Mouse (Mus musculus) stomach, postnatal 0 days (tissue): ENCODE data around the gene Efna5. TPM values are rescaled to one million over a fixed set of nuclear protein-coding genes. Genes with fewer than 3 reads are reported as not detected.

Experiments
- ATAC-seq: fragments of 200-750 bp; cut with Nextera tagmentation; 2 replicates; pipeline ENCODE4 v1.8.0; 2017; ENCODE audit not compliant: low FRiP score, low TSS enrichment
- DNase-seq: peaks from one replicate; pipeline ENCODE4 v3.0.0-alpha.2; 2016; ENCODE audit warnings: low spot score
- H3K27ac ChIP-seq: fragments of 300-500 bp; sonication (generic); replicated peaks from 2 replicates; pipeline ENCODE4 v1.5.1; 2014; ENCODE audit warnings: mild to moderate bottlenecking, control low read depth
- H3K27me3 ChIP-seq: fragments of 300-500 bp; sonication (generic); 2 replicates; pipeline ENCODE4 v1.6.1; 2014; ENCODE audit warnings: low read length; ENCODE audit not compliant: control insufficient read depth, insufficient read depth
- H3K36me3 ChIP-seq: fragments of 300-500 bp; sonication (generic); 2 replicates; pipeline ENCODE4 v1.6.1; 2014; ENCODE audit warnings: low read length, mixed read lengths; ENCODE audit not compliant: control insufficient read depth, insufficient read depth
- H3K4me1 ChIP-seq: fragments of 300-500 bp; sonication (generic); replicated peaks from 2 replicates; pipeline ENCODE4 v1.6.1; 2014; ENCODE audit warnings: antibody characterized with exemption; ENCODE audit not compliant: control insufficient read depth, insufficient read depth
- H3K4me2 ChIP-seq: fragments of 300-500 bp; sonication (generic); replicated peaks from 2 replicates; pipeline ENCODE4 v1.6.1; 2014; ENCODE audit warnings: low read depth, mild to moderate bottlenecking, control low read depth, moderate library complexity
- H3K4me3 ChIP-seq: fragments of 300-500 bp; sonication (generic); 2 replicates; pipeline ENCODE4 v1.5.1; 2014; ENCODE audit warnings: low read depth, low read length, control low read depth
- H3K9ac ChIP-seq: fragments of 300-500 bp; sonication (generic); 2 replicates; pipeline ENCODE4 v1.6.1; 2014; ENCODE audit warnings: mild to moderate bottlenecking, low read length, control low read depth, mixed read lengths
- H3K9me3 ChIP-seq: fragments of 300-500 bp; sonication (generic); 2 replicates; pipeline ENCODE4 v1.6.1; 2016; ENCODE audit warnings: low read length; ENCODE audit not compliant: control insufficient read depth
- CTCF ChIP-seq: IDR thresholded peaks from 2 replicates; pipeline ENCODE4 v1.5.1; 2016; ENCODE audit warnings: antibody characterized with exemption, low read depth, mild to moderate bottlenecking, moderate library complexity
- EP300 ChIP-seq: optimal IDR thresholded peaks from 2 replicates; pipeline ENCODE3; 2016; ENCODE audit warnings: antibody characterized with exemption
- WGBS: fragments of 180-500 bp; shearing (Covaris S2); extraction: QIAGEN DNeasy Blood & Tissue Kit; methylation state at CpG from one replicate; pipeline ENCODE4 v1.1.7; 2014; 5-methylcytosine and 5-hydroxymethylcytosine counted together
- polyA plus RNA-seq: library from polyadenylated mRNA; unstranded; fragments of >200 nt; fragmentation: Nextera tagmentation; extraction: Ambion mirVana; gene quantifications from 2 replicates; pipeline ENCODE4 v1.2.1, GENCODE M21; 2015

Efna5 gene
- polyA plus RNA-seq, 1 experiment from 2014 or later, result 23.9 TPM

DNA sequence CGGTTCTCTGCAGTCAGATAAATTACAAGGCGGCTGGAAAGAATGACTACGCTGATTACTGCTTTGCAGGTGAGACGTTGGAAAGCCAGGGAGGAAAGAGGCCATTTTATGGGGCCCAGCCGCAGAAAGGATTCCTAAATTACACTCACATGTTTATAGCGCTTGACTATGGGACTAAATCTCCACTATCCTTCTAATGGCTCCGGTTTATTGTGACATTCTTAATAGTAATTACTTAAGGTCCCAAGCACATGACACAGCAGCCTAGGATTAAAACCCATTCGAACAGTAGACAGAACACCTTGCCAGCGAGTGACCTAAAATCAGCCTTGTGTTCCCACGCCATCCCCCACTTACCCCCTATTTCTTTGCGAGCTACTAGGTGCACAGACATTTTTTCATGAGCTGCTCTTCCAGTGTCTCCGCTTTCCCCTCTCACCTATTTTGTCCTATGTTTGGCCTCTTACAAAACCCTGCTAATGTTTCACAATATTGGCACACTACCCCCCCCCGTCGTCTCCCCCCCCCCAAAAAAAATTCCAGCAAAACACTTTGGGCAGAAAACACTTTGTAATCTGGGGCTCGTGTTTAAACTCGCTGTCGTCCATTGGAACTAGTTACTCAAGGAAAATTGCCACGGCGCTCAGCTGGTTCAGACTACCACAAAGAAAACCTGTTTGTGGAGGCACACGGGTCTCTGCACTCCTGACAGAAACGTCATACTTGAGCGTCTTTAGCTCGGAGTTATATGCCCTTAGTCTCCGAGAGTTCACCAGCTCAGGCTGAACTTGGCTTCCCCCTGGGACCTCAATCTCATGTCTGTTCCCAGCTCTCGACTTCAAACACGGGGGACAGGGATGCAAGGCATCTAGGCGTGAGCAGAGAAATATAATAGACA, 96.6 kb downstream of the Efna5 start:
- no peaks in the 10 kb centered on the region for H3K36me3 ChIP-seq
- peak overlapping the region; percentile 10; the same call in 1 of the 2 replicates for H3K4me3 ChIP-seq
- no peaks in the 10 kb centered on the region for H3K9me3 ChIP-seq
- H3K4me1 ChIP-seq, result peaks cover 5% of the 10 kb centered on the region; the same call in 1 of the 2 replicates
- TF ChIP-seq EP300, result no peak
- TF ChIP-seq CTCF, result no peak
- 34% methylated on average over 27 of the region's 27 CpGs for WGBS
- DNase-seq, result peak; percentile 52
- no peaks in the 10 kb centered on the region for H3K27me3 ChIP-seq
- ATAC-seq, result peak; percentile 41
- peak overlapping the region; percentile 45 for H3K9ac ChIP-seq
- peak overlapping the region; percentile 87 for H3K27ac ChIP-seq
- peak overlapping the region; percentile 26 for H3K4me2 ChIP-seq

DNA sequence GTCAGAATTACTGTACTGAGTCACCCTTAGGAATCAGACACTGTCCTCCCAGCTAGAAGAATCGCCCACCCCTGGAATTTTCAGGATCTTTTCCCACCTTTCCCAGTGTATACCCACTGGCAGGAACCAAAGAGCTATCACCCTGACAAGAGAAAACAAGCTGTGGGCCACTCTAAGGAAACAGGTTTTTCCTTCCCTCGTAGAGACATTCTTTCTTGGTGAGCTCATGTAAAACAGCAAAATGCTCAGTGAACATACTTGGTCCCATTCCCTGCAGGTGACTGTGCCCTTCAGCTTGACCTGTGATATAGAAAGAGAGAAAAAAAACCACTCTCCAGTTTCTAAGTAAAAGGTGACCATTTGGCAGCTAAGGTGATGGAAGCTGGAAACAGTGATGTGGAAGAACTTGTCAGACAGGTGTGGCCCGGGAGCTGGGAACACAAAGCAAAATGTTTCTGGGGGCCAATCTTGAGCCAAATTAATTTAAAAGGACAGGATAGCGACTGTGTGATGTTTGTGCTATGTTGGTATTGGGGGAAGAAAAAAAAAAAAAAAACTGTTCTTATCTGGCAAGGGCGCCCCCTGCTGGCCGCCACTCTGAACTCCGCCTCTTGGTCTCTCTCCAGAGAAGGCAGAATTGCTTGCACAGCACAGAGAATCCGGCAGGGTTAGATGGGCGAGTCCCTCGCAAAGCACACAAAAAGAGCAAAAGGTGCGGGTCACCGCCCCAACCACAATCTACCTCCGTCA, 97.4 kb downstream of the Efna5 start:
- no peak overlapping the region; the same call in 1 of the 2 replicates for H3K9ac ChIP-seq
- no peaks in the 10 kb centered on the region for H3K36me3 ChIP-seq
- no peaks in the 10 kb centered on the region for H3K9me3 ChIP-seq
- 18% methylated on average over 13 of the region's 13 CpGs for WGBS
- no peaks in the 10 kb centered on the region for H3K27me3 ChIP-seq
- H3K27ac ChIP-seq, result peak overlapping the region; percentile 88
- peak overlapping the region; percentile 38 for H3K4me2 ChIP-seq
- H3K4me3 ChIP-seq, result no peak overlapping the region
- peak; percentile 87 for TF ChIP-seq CTCF
- TF ChIP-seq EP300, result no peak
- ATAC-seq (peak; percentile 98), DNase-seq (peak; percentile 92)
- peaks cover 5% of the 10 kb centered on the region; the same call in 1 of the 2 replicates for H3K4me1 ChIP-seq

DNA sequence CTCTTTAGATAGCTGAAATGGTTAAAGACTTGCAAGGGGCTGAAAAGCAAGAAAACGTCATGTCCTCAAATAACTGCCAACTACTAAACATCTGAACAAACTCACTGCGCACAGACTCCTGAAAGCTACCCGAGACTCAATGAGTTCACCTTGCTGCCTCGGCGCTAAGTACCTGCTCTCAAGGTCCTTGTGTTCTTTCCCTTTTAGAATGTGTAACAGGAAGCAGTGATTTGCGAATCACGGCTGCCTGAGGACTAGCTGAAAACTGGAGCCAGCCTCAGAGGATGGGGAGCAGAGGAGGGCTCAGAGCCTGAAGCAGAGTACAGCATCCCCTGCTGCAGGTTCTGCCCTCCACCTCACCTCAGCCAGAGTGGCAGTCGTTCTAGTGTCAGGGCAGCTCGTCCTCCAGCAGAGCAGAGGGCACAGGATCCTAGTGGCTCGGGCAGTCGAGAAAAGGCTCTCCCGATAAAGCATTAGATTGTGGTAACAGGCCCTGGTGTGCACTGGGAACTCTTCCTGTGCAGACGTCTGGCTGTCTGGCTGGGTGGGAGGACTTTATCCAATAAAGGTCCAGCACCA, 98.2 kb downstream of the Efna5 start:
- 45% methylated on average over 13 of the region's 13 CpGs for WGBS
- Histone ChIP-seq H3K9me3 (no peaks in the 10 kb centered on the region), H3K4me3 (no peak overlapping the region), H3K27ac (peak overlapping the region; percentile 88), H3K36me3 (no peaks in the 10 kb centered on the region), H3K27me3 (no peaks in the 10 kb centered on the region), H3K4me1 (peaks cover 5% of the 10 kb centered on the region; the same call in 1 of the 2 replicates), H3K9ac (peak overlapping the region; percentile 18), H3K4me2 (peak overlapping the region; percentile 38)
- peak; percentile 30 for DNase-seq
- peak; percentile 13 for ATAC-seq
- TF ChIP-seq CTCF (no peak), EP300 (no peak)

DNA sequence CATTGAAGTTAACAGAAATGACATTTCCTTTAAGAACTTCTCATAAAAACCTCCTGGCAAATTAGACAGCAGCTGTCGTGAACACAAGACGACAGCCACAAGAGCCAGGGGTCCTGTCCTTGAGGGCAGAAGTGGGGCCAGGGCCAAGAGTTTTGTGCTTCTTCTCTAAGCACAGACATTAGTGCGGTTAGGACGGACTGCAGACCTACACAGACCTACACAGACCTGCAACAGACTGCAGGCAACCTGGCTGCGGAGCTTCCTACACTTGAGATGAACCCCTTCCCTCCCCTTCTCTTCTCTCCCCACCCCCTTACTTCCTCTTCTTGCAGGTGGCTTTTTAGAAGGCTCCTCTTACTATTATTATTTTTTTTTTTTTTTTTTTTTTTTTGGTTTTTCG, 100.0 kb downstream of the Efna5 start:
- ATAC-seq, result no peak
- no peak overlapping the region for H3K9ac ChIP-seq
- 77% methylated on average over 5 of the region's 6 CpGs for WGBS

DNA sequence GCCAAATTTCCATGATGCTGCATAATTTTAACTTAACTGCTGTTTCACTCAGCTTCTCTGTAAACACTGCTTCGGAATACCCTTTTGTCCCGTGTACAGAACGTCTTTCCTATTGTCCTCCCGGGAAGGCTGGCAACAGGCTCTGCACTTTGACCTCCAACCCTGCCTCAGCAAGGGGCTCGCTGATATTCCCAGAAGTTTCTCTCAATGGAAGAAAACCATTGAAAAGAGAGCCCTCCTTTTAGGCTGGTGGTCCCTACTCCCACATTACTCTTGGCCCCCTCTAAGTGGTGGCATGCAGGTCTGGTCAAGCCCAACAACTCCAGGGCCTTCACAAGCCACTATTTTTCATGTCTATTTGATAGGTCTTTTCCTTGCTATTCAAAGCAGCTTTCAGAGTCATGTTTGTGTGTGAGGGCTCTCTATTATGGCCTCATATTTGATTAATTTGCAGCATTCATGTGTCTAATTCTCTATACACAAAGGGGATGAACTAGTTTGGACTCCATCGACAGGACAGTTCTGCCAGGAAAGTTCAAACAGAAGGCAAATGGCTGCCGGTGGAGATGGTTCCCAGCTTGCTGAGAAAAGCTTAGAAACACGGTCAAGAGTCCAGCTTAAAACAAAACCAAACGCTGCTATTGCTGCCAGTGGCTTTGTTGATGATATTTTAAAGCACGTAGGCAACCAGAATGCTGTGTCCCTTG, 103.1 kb downstream of the Efna5 start:
- H3K4me2 ChIP-seq, result 0 out of 2 replicates have a peak overlapping the region, but pooled peaks have one; percentile 9
- ATAC-seq, result peak; percentile 25; the same call in 1 of the 2 replicates
- H3K27ac ChIP-seq, result no peak overlapping the region

More for the DNA sequence above, 100.0 kb downstream of the Efna5 start:
- peak; percentile 7 for DNase-seq
- Histone ChIP-seq H3K4me1 (peaks cover 5% of the 10 kb centered on the region; the same call in 1 of the 2 replicates), H3K4me2 (no peak overlapping the region), H3K27ac (no peak overlapping the region), H3K4me3 (no peak overlapping the region), H3K36me3 (no peaks in the 10 kb centered on the region), H3K9me3 (no peaks in the 10 kb centered on the region), H3K27me3 (no peaks in the 10 kb centered on the region)
- TF ChIP-seq CTCF (no peak), EP300 (no peak)

More for the DNA sequence above, 103.1 kb downstream of the Efna5 start:
- Histone ChIP-seq H3K27me3 (no peaks in the 10 kb centered on the region), H3K4me1 (peaks cover 7% of the 10 kb centered on the region; the same call in 1 of the 2 replicates), H3K36me3 (no peaks in the 10 kb centered on the region), H3K9ac (no peak overlapping the region), H3K9me3 (no peaks in the 10 kb centered on the region), H3K4me3 (no peak overlapping the region)
- 23% methylated on average over 10 of the region's 10 CpGs for WGBS
- DNase-seq, result peak; percentile 13
- TF ChIP-seq CTCF (no peak), EP300 (no peak)
